Mouse (Mus musculus): ENCODE data around the gene Fkbp15. TPM values are rescaled to one million over a fixed set of nuclear protein-coding genes. Genes with fewer than 3 reads are reported as not detected.
A peak's percentile ranks its signal among the peaks of the same experiment; 100 is the strongest.
"Not testable (repeated sequence)": the region's sequence is repeated elsewhere in the genome, so short reads cannot be mapped to it uniquely, and the experiment has no call there.

The Fkbp15 gene
- polyA plus RNA-seq, 1 experiment from 2014 or later: 24.3 TPM

DNA sequence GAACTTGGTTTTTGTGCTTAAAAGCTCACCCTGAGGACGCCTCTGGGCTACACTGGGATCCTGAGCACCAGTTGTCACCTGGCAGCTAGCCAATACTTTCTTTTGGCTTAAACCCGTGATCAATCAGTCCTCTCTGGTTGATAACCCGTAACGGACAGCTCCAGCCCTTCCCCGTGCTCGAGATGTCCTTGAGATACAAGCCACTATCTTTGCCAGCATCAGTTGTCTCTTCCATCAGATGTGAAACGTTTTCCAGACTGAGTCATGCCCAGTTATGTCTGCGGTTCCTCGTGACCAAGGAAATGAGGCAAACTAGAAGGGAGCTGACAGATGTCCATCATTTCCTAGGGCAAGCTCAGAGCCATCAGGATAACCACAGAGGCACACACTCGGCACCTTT, 93.2 kb downstream of the Fkbp15 start:
- Histone ChIP-seq H3K27me3 (no peaks in the 10 kb centered on the region), H3K9me3 (replicated peaks) (no peaks in the 10 kb centered on the region), H3K27ac (no peak overlapping the region), H3K4me3 (replicated peaks) (no peak overlapping the region), H3K36me3 (no peaks in the 10 kb centered on the region), H3K4me2 (no peak overlapping the region), H3K4me1 (0 out of 2 replicates have a peak, but pooled peaks cover 7% of the 10 kb centered on the region), H3K9ac (no peak overlapping the region)
- 67% methylated on average over 10 of the region's 10 CpGs for WGBS
- no peak for ATAC-seq (replicated peaks; ENCODE audit: low FRiP score)

DNA sequence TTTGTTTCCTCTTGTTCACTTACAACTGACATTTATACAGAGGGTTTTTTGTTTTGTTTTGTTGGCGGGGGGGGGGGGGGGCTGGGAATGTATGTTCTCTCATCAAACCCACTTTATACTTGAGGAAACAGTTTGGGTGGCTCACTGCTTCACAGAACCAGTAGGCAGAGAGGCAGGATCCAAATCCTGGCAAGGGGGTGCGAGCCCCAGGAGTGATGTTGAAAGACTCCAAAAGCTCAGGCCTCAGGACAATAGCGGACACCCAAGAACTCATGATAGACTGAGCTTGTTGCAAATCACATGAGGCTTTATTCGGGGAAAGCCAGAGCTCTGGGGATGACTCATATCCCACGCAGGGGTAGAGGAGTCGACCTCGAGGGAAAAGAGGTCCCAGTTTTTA, 94.3 kb downstream of the Fkbp15 start:
- not testable (repeated sequence) for ATAC-seq (replicated peaks; ENCODE audit: low FRiP score); H3K4me1 ChIP-seq; H3K9ac ChIP-seq; H3K9me3 ChIP-seq (replicated peaks); H3K27me3 ChIP-seq; H3K4me2 ChIP-seq; H3K4me3 ChIP-seq (replicated peaks); H3K36me3 ChIP-seq; H3K27ac ChIP-seq
- 69% methylated on average over 7 of the region's 7 CpGs for WGBS

DNA sequence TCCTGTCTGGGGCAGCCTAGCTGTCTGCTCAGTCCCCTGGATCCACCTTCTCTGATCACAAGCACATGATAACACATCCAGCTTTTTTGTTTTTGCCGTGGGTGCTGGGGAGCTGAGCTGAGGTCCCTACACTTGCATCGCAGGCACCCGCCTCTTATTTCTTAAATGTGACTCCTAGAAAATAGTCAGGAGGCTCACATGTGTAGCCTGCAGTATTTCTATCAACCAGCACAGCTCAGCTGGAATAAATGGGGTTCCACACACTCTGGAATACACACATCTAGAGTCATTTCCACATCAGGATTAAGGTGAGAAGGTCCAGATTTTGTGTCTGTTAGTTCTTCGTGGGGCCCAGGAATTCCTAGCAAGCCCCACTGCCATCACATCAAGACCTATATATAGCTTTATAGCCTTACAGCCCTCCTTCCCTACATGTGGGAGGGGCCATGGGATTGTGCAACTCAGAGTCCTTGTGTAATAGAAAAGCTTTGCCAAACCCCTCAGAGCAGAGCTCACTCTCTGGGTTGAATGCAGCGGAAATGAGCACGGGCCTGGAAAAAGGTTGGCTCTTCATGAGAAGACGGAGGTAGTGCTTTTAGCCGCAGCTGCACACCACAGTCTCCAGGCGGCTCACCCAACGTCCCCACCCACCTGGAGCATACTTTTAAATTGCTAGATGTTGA, 95.1 kb downstream of the Fkbp15 start:
- ATAC-seq (replicated peaks; ENCODE audit: low FRiP score): no peak
- 72% methylated on average over 10 of the region's 10 CpGs for WGBS
- no peak overlapping the region for H3K4me3 ChIP-seq (replicated peaks)
- H3K4me1 ChIP-seq: 0 out of 2 replicates have a peak, but pooled peaks cover 7% of the 10 kb centered on the region
- no peak overlapping the region for H3K27ac ChIP-seq
- no peaks in the 10 kb centered on the region for H3K9me3 ChIP-seq (replicated peaks)
- no peaks in the 10 kb centered on the region for H3K36me3 ChIP-seq
- no peak overlapping the region for H3K4me2 ChIP-seq
- no peak overlapping the region for H3K9ac ChIP-seq
- no peaks in the 10 kb centered on the region for H3K27me3 ChIP-seq

DNA sequence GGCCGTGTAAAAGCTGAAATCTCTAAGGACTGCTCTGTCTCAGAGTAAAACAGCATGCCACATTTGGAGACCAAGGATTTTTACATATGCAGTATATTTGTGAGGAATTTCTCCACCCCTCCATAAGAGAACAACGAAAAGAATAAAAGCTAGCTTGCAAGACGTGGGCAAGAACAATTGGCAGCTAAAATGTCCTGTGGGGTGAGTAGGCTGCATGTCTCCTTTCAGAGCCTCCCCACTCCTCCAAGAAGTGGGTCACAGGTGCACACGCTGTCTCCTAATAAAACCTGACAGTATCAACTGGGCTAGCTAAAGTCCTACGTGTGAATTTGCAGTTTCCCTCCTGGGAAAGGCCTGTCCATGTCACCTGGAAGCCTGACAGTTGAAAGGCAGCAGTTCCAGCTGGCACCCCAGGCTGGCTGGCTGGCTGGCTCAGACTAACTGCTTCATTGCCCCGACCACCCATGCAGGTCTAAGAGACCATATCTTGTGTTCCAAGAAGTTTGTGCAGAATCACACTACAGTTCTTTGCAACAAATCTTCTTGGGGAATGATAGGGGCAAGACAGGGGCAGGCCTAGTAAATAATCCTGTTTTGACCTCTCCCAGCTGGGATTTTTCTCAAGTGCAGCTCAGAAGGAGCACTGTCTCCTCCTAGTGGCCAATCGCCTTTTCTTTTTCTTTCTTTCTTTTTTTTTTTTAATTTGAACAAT, 97.1 kb downstream of the Fkbp15 start:
- Histone ChIP-seq H3K27me3 (no peaks in the 10 kb centered on the region), H3K9ac (no peak overlapping the region), H3K4me1 (0 out of 2 replicates have a peak, but pooled peaks cover 7% of the 10 kb centered on the region), H3K4me3 (replicated peaks) (no peak overlapping the region), H3K36me3 (no peaks in the 10 kb centered on the region), H3K27ac (no peak overlapping the region), H3K9me3 (replicated peaks) (no peaks in the 10 kb centered on the region), H3K4me2 (no peak overlapping the region)
- peak; percentile 87 for ATAC-seq (replicated peaks; ENCODE audit: low FRiP score)
- 18% methylated on average over 7 of the region's 7 CpGs for WGBS

DNA sequence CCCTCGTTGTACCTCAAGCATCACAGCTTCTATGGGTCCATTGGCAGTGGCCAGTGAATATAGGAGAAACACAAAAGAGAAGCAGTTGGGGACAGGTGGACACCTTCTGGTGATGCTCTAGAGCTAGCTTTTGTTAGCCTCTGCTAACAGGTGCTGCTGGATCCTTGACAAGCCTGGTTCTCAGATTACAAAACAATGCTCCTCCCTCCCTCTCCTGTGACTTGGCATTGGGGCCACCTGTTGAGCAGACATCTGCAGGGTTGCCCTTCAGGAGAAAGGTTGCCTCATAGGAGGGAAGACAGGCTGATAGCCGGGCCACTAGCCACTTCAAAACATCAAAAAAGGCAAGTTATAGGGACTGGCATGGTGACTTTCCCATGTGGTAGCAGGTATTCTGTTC, 98.1 kb downstream of the Fkbp15 start, which contains the start of gene Slc31a2:
Gene Slc31a2 (plus strand): TSS at position 287 of the 400 bp plus-strand sequence.
- Histone ChIP-seq H3K27me3 (no peaks in the 10 kb centered on the region), H3K9ac (no peak within 1 kb of the TSS), H3K4me2 (no peak within 1 kb of the TSS), H3K36me3 (no peaks in the 10 kb centered on the region), H3K27ac (no peak within 1 kb of the TSS), H3K4me1 (0 out of 2 replicates have a peak, but pooled peaks cover 7% of the 10 kb centered on the region), H3K4me3 (replicated peaks) (no peak within 1 kb of the TSS), H3K9me3 (replicated peaks) (no peaks in the 10 kb centered on the region)
- no peak for ATAC-seq (replicated peaks; ENCODE audit: low FRiP score)
- WGBS: 43% methylated on average over 2 of the region's 2 CpGs

DNA sequence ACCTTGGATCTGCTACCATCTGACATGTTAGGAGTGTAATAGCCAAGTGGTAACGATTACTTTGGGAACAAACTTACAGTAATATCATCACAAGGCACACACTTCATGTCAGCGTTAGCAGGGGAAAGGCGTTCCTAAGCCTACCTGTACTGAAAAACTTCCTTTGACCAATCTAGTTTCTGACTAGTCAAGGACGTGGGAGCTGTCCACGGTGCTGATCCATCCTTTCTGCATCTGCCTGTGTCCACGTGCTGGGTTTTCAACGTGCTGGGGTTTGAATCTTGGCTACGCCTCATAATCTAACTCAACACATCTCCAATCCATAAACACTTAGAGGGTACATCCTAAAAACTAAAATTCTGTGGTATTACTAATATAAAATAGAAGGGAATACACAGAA, 103.4 kb downstream of the Fkbp15 start:
- WGBS: 28% methylated on average over 8 of the region's 8 CpGs

DNA sequence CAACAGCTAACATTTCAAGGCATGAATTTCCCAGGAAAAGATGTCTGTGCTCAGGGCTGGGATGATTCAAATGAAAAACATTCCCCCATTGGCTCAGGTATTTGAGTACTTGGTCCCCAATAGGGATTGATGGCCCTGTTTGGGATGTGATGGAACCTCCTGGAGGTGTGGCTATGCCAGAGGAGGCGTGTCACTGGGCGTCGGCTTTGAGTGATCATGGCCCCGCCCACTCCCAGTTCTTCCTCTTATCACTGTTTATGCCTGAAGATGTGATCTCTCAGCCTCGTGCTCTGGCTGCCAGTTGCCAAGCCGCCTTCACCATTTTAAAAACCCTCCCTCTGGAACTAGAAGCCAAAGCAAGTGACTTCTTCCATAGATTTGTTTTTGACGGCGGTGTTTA, 105.8 kb downstream of the Fkbp15 start:
- ATAC-seq (replicated peaks; ENCODE audit: low FRiP score): no peak
- Histone ChIP-seq H3K27me3 (no peaks in the 10 kb centered on the region), H3K36me3 (no peaks in the 10 kb centered on the region), H3K9ac (no peak overlapping the region), H3K4me3 (replicated peaks) (no peak overlapping the region), H3K4me2 (no peak overlapping the region), H3K27ac (no peak overlapping the region), H3K4me1 (no peaks in the 10 kb centered on the region), H3K9me3 (replicated peaks) (no peaks in the 10 kb centered on the region)
- WGBS: 66% methylated on average over 8 of the region's 8 CpGs

More for the DNA sequence above, 103.4 kb downstream of the Fkbp15 start:
- no peaks in the 10 kb centered on the region for H3K27me3 ChIP-seq
- H3K4me3 ChIP-seq (replicated peaks): no peak overlapping the region
- H3K4me1 ChIP-seq: no peaks in the 10 kb centered on the region
- no peak overlapping the region for H3K4me2 ChIP-seq
- H3K36me3 ChIP-seq: no peaks in the 10 kb centered on the region
- no peak overlapping the region for H3K27ac ChIP-seq
- ATAC-seq (replicated peaks; ENCODE audit: low FRiP score): no peak
- no peak overlapping the region for H3K9ac ChIP-seq
- H3K9me3 ChIP-seq (replicated peaks): no peaks in the 10 kb centered on the region

DNA sequence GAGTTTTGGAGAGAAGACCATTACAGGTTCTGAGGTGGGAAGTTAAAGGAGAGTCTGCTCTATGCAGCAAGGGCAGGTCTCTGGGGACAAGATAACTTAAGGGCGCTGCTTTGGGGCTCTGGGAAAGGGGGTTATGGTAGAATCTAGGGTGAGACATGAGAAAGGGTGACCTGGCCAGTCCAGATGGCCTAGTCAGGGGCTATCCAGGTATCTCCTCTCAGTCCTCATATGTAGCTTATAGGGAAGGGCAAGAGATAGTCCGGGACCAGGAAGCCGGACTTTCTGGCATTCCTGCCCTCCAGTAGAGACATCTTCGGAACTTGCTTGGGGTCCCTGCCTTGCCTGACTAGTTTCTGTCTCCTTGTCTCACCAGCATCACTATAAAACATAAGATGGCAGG, 108.6 kb downstream of the Fkbp15 start:
- H3K4me3 ChIP-seq (replicated peaks): no peak overlapping the region
- no peaks in the 10 kb centered on the region for H3K27me3 ChIP-seq
- no peak overlapping the region for H3K9ac ChIP-seq
- H3K4me2 ChIP-seq: no peak overlapping the region
- WGBS: 89% methylated on average over 4 of the region's 4 CpGs
- no peaks in the 10 kb centered on the region for H3K36me3 ChIP-seq
- no peak for ATAC-seq (replicated peaks; ENCODE audit: low FRiP score)
- no peaks in the 10 kb centered on the region for H3K4me1 ChIP-seq
- H3K9me3 ChIP-seq (replicated peaks): no peaks in the 10 kb centered on the region
- H3K27ac ChIP-seq: no peak overlapping the region

DNA sequence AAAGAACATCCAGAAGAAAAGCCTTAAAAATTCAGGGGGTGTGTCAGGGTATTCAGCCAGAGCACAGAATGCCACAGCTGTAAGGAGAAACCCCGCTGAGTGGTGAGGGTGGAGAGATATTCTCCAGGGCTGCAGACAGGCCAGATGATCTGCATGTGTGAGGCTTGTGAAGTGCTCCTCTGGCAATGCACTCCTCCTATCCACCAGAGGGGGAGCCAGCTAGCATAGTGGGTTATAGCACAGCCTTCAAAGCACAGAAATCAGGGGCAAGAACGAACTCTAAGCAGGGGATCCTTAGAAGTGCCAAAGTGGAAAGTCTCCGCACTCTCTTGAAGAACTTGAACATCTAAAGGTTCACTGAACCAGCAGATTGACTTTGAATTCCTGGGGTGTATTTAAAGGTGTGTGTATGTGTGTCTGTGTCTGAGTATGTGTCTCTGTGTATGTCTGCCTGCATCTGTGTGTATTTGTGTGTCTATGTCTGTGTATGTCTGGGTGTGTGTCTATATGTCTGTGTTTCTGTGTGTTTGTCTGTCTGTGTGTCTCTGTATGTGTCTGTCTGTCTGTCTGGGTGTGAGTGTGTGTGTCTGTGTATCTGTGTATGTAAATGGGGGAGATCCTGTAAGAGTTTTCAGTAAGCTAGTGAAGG, 109.3 kb downstream of the Fkbp15 start:
- WGBS: 47% methylated on average over 3 of the region's 3 CpGs
- H3K4me1 ChIP-seq: no peaks in the 10 kb centered on the region
- no peak for ATAC-seq (replicated peaks; ENCODE audit: low FRiP score)
- no peak overlapping the region for H3K4me3 ChIP-seq (replicated peaks)
- no peak overlapping the region for H3K27ac ChIP-seq
- H3K9ac ChIP-seq: no peak overlapping the region
- no peaks in the 10 kb centered on the region for H3K9me3 ChIP-seq (replicated peaks)
- H3K36me3 ChIP-seq: no peaks in the 10 kb centered on the region
- no peaks in the 10 kb centered on the region for H3K27me3 ChIP-seq
- no peak overlapping the region for H3K4me2 ChIP-seq

Other genes starting within 250 kb of the Fkbp15 start
- gene Mup21, start 209.7 kb downstream of the Fkbp15 start, polyA plus RNA-seq (2015; fragmentation: Nextera tagmentation; extraction: Ambion mirVana): not detected in 2 replicates
- 10.2 and 11.3 TPM in 2 replicates for gene Zfp37, start 129.5 kb downstream of the Fkbp15 start, polyA plus RNA-seq (2015; fragmentation: Nextera tagmentation; extraction: Ambion mirVana)
- gene Slc31a2, start 98.0 kb downstream of the Fkbp15 start, polyA plus RNA-seq (2015; fragmentation: Nextera tagmentation; extraction: Ambion mirVana): 23.9 and 26.5 TPM in 2 replicates
- 50.9 and 53.9 TPM in 2 replicates for gene Slc31a1, start 179 bp upstream of the Fkbp15 start, polyA plus RNA-seq (2015; fragmentation: Nextera tagmentation; extraction: Ambion mirVana)
- gene Cdc26, start 48.1 kb upstream of the Fkbp15 start, polyA plus RNA-seq (2015; fragmentation: Nextera tagmentation; extraction: Ambion mirVana): 161 and 178 TPM in 2 replicates
- gene Prpf4, start 48.2 kb upstream of the Fkbp15 start, polyA plus RNA-seq (2015; fragmentation: Nextera tagmentation; extraction: Ambion mirVana): 23.5 and 24.9 TPM in 2 replicates
- gene Rnf183, start 74.7 kb upstream of the Fkbp15 start, polyA plus RNA-seq (2015; fragmentation: Nextera tagmentation; extraction: Ambion mirVana): 0.29 and 0.35 TPM in 2 replicates
- 11.8 and 13.6 TPM in 2 replicates for gene Wdr31, start 110.3 kb upstream of the Fkbp15 start, polyA plus RNA-seq (2015; fragmentation: Nextera tagmentation; extraction: Ambion mirVana)
- 19.5 and 21.3 TPM in 2 replicates for gene Bspry, start 119.5 kb upstream of the Fkbp15 start, polyA plus RNA-seq (2015; fragmentation: Nextera tagmentation; extraction: Ambion mirVana)
- 14.7 and 15.2 TPM in 2 replicates for gene Hdhd3, start 142.9 kb upstream of the Fkbp15 start, polyA plus RNA-seq (2015; fragmentation: Nextera tagmentation; extraction: Ambion mirVana)
- gene Alad, start 159.4 kb upstream of the Fkbp15 start, polyA plus RNA-seq (2015; fragmentation: Nextera tagmentation; extraction: Ambion mirVana): 97.3 and 106 TPM in 2 replicates
- 94.0 and 100 TPM in 2 replicates for gene Pole3, start 164.5 kb upstream of the Fkbp15 start, polyA plus RNA-seq (2015; fragmentation: Nextera tagmentation; extraction: Ambion mirVana)
- gene 4933430I17Rik, start 164.8 kb upstream of the Fkbp15 start, polyA plus RNA-seq (2015; fragmentation: Nextera tagmentation; extraction: Ambion mirVana): 0.47 and 0.57 TPM in 2 replicates
- gene Rgs3, start 199.3 kb upstream of the Fkbp15 start, polyA plus RNA-seq (2015; fragmentation: Nextera tagmentation; extraction: Ambion mirVana): 53.7 and 56.9 TPM in 2 replicates

Measured in kidney, embryonic 15.5 days (tissue).